Mouse (Mus musculus): ENCODE measurements around the gene Tyk2.

Gene Tyk2

DNA sequence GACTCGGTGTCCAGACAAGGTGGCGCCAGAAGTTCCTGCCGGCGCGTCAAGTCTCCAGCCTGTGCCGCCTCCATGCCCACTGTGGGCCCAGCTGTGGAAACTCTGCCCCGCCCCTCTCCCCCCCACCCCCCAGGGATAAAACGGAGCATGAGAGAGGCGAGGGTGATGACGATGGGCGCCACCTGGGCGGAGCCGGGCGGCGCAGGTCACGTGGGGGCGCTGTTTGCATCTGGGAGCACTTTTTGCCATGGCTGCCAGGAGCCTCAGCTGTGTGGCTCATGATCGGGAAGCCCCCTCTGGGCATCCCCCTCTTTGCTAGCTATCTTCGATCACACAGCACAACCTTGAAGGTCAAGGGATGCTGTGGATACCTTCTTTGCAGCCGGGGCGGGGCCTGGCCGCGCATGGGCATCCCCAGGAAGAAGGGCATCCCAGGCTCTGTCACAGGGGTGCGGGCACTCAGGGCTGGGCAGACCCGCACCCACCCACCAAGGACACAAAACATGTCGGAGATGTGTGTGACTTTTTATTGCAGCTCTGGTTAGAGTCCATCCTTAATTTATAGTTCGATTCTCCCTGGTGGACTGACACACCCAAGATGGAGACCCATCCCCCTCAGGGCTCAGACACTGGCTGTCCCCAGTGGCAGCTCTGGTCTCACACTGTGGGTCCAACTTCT lies 63.9 kb downstream of the Tyk2 start, which contains the start of gene Zglp1:
Zglp1 (minus strand) TSS at position 88 of the 679 bp plus-strand sequence.
- DNase-seq (ENCODE audit: inconsistent age in 2 of 2, low spot score in 1 of 2), result no peak

- no peak for DNase-seq (ENCODE audit: inconsistent age in 2 of 2, low spot score in 1 of 2)
Measured at GRCm38 (mm10) chr9:21062928-21063327, 68.1 kb downstream of the Tyk2 start.
